In the genomic region with DNA sequence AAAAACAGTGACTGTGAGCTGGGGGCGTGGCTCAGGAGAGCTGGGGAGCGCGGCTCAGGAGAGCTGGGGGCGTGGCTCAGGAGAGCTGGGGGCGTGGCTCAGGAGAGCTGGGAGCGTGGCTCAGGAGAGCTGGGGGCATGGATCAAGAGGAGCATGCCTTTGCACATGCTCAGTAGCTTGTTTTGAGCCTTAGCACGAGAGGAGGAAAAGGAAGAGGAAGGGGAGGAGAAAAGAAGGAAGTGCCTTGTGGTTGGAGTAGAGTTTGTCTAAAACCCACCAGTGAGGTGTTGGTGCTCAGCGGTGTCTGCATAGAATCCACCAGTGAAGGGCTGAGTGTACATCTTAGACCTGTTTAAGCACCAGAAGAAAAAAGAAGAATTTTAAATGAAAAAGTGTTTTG, we compare ENCODE assay signal across 11 mouse cellular contexts. TPM values are rescaled to one million over a fixed set of nuclear protein-coding genes. Genes with fewer than 3 reads are reported as not detected.
DNase-seq lines count a peak whose midpoint lies in the region; ATAC-seq and TF ChIP-seq lines count a peak whose summit lies in the region.
"Had no signal": no experiment of that assay in that cellular context is flagged by ENCODE, and none has a peak within 500 bp of the region (broad histone marks: within the 10 kb centered on the region; RNA-seq: fewer than 3 reads in every experiment).

No protein-coding gene starts in this region.

- H3K4me1 ChIP-seq in lung, embryonic 15.5 days = peaks cover 7% of the 10 kb centered on the region
- peaks cover 6% of the 10 kb centered on the region; the same call in 1 of the 2 replicates for H3K4me1 ChIP-seq in hindbrain, postnatal 0 days (ENCODE audit: insufficient read depth, low read length)

- 11% methylated on average over 8 of the region's 8 CpGs for WGBS in lung, embryonic 15.5 days
- WGBS in hindbrain, postnatal 0 days = 27% methylated on average over 8 of the region's 8 CpGs

- DNase-seq in lung, postnatal 25 days (ENCODE audit: low spot score) = no peak
- DNase-seq in ZHBTc4 (ENCODE audit: low read depth, low spot score) = peak; percentile 97
- DNase-seq in forelimb bud, embryonic 11.5 days (ENCODE audit: low read depth, low spot score) = peak; percentile 13
- DNase-seq in frontal cortex, adult 2 months (ENCODE audit: extremely low spot score in 1 of 2, low spot score in 1 of 2) = no peak
- no peak for DNase-seq in hindbrain, postnatal 0 days (ENCODE audit: low spot score)
- DNase-seq in left cerebral cortex, adult 11 months (ENCODE audit: low spot score) = no peak
- DNase-seq: midbrain, embryonic 14.5 days had no signal

- TF ChIP-seq CTCF in hindbrain, postnatal 0 days (IDR thresholded peaks at IDR 0.05; ENCODE audit: low read depth) = no peak

- no peaks in the 10 kb centered on the region for H3K27me3 ChIP-seq in lung, embryonic 15.5 days
- no peaks in the 10 kb centered on the region for H3K27me3 ChIP-seq in hindbrain, postnatal 0 days (ENCODE audit: insufficient read depth, low read length)
- H3K27me3 ChIP-seq: hindbrain, embryonic 12.5 days; limb, embryonic 12.5 days had no signal

- no peak overlapping the region for H3K9ac ChIP-seq in lung, embryonic 15.5 days
- H3K9ac ChIP-seq in hindbrain, postnatal 0 days (replicated peaks; ENCODE audit: low read length) = no peak overlapping the region
- H3K9ac ChIP-seq: hindbrain, embryonic 12.5 days; limb, embryonic 12.5 days had no signal

- no peaks in the 10 kb centered on the region for H3K9me3 ChIP-seq in lung, embryonic 15.5 days
- H3K9me3 ChIP-seq in hindbrain, postnatal 0 days (ENCODE audit: low read length) = no peaks in the 10 kb centered on the region
- H3K9me3 ChIP-seq: hindbrain, embryonic 12.5 days; limb, embryonic 12.5 days had no signal

- 0 out of 2 replicates have a peak overlapping the region, but pooled peaks have one; percentile 12 for H3K4me2 ChIP-seq in lung, embryonic 15.5 days
- no peak overlapping the region for H3K4me2 ChIP-seq in hindbrain, postnatal 0 days (ENCODE audit: low read depth, low read length)
- H3K4me2 ChIP-seq: hindbrain, embryonic 12.5 days; limb, embryonic 12.5 days had no signal

- no peak overlapping the region for H3K27ac ChIP-seq in lung, embryonic 15.5 days
- H3K27ac ChIP-seq in hindbrain, postnatal 0 days = no peak overlapping the region
- H3K27ac ChIP-seq: hindbrain, embryonic 12.5 days; limb, embryonic 12.5 days had no signal

- 0 out of 2 replicates have a peak, but pooled peaks have one; percentile 58 for ATAC-seq in lung, embryonic 15.5 days (ENCODE audit: borderline replicate concordance, extremely low read depth, low FRiP score, low TSS enrichment)
- peak; percentile 98 for ATAC-seq in megakaryocyte progenitor cell, adult 5-6 weeks (replicated peaks; ENCODE audit: poor library complexity)
- ATAC-seq in hindbrain, postnatal 0 days = no peak

- no peaks in the 10 kb centered on the region for H3K36me3 ChIP-seq in lung, embryonic 15.5 days
- no peaks in the 10 kb centered on the region for H3K36me3 ChIP-seq in hindbrain, postnatal 0 days (ENCODE audit: insufficient read depth, low read length)
- H3K36me3 ChIP-seq: hindbrain, embryonic 12.5 days; limb, embryonic 12.5 days had no signal

- no peak overlapping the region for H3K4me3 ChIP-seq in lung, embryonic 15.5 days
- no peak overlapping the region for H3K4me3 ChIP-seq in hindbrain, postnatal 0 days (ENCODE audit: low read length)
- H3K4me3 ChIP-seq: hindbrain, embryonic 12.5 days; limb, embryonic 12.5 days had no signal

RNA-seq across cellular contexts. Expression of a gene that starts 41.0 kb away (rescaled TPM):
- polyA plus RNA-seq in lung, embryonic 15.5 days (2015; fragmentation: Nextera tagmentation; extraction: Ambion mirVana) = 1.8 and 2.0 TPM in 2 replicates
- total RNA-seq in megakaryocyte progenitor cell, adult 5-6 weeks (2015) = 0.12 and 0.22 TPM in 2 replicates
- 0.14 TPM in 1 of 2 replicates, not detected in the other for total RNA-seq in megakaryocyte progenitor cell, adult 5-6 weeks (2017)
- polyA plus RNA-seq in frontal cortex, adult 2 months (2012; rRNA removed) = 229 and 239 TPM in 2 replicates
- 34.9 and 49.2 TPM in 2 replicates for total RNA-seq in hindbrain, postnatal 0 days (2014; rRNA removed)
- polyA plus RNA-seq in hindbrain, postnatal 0 days (2015; fragmentation: Nextera tagmentation; extraction: Ambion mirVana) = 23.2 and 24.4 TPM in 2 replicates

Comparison
In these comparisons a context has a peak if more than half of its experiments do, and no peak if none do; other contexts are left out.
1. DNase-seq: peak in ZHBTc4 (single experiment) and forelimb bud, embryonic 11.5 days (single experiment); none in lung, postnatal 25 days (single experiment), frontal cortex, adult 2 months (0 of 2), hindbrain, postnatal 0 days (single experiment) and left cerebral cortex, adult 11 months (single experiment).